Mouse (Mus musculus): Measurements from ENCODE around the gene Il20rb.

DNA sequence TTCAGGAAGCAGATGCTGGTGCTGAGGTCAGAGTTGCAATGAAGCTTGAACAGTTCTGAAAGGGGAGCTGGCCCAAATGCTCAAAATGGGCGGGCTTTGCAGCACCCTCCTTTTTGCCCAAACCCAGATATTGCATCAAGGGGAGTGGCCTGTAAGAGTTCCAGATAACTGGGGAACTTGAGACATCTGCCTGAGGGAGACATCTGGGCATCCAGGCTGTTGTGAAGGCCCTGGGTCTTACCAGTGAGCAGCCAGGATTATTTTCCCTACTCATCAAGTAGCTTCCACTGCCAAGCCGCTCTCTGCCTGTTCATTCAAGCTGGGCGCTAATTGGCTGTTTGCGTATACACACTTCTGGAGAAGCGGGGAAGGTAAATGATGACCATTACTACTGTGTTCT lies at the start of gene Il20rb:
- TF ChIP-seq CTCF (IDR thresholded peaks at IDR 0.05; ENCODE audit: low read depth, low read length) (no peak), POLR2A (IDR thresholded peaks at IDR 0.05; ENCODE audit: insufficient read depth, low read length) (no peak)
